Mouse (Mus musculus) C2C12 (cell line): ENCODE measurements around the gene Rap2a. TPM values are rescaled to one million over a fixed set of nuclear protein-coding genes. Genes with fewer than 3 reads are reported as not detected.

ENCODE experiments used
- H3K27me3 ChIP-seq: one replicate; pipeline ENCODE4 v1.6.1; 2011; ENCODE audit not compliant: control insufficient read depth, insufficient read depth, insufficient read length
- H3K36me3 ChIP-seq: one replicate; pipeline ENCODE4 v1.6.1; 2011; ENCODE audit not compliant: control insufficient read depth, insufficient read depth
- H3K4me3 ChIP-seq: one replicate; pipeline ENCODE4 v1.5.1; 2011; ENCODE audit warnings: mild to moderate bottlenecking, control low read depth; ENCODE audit not compliant: poor library complexity, insufficient read depth, severe bottlenecking
- H3K79me2 ChIP-seq: one replicate; pipeline ENCODE4 v1.6.1; 2011; ENCODE audit not compliant: control insufficient read depth, insufficient read depth
- H3K79me3 ChIP-seq: one replicate; pipeline ENCODE4 v1.6.1; 2011; ENCODE audit warnings: low read depth, control low read depth
- H3ac ChIP-seq: one replicate; pipeline ENCODE3; 2011; ENCODE audit warnings: low read depth; ENCODE audit not compliant: control insufficient read depth, insufficient read length
- CEBPB ChIP-seq: IDR thresholded peaks from one replicate; pipeline ENCODE4 v1.6.1; 2011; ENCODE audit warnings: low read depth, mild to moderate bottlenecking, control low read depth, moderate library complexity
- CTCF ChIP-seq: IDR thresholded peaks from one replicate; pipeline ENCODE4 v1.5.1; 2011; ENCODE audit not compliant: control insufficient read depth, insufficient read depth, insufficient read length
- FOSL1 ChIP-seq: IDR thresholded peaks from one replicate; pipeline ENCODE4 v1.8.0; 2011; ENCODE audit warnings: mild to moderate bottlenecking, low read length; ENCODE audit not compliant: poor library complexity, insufficient read depth, severe bottlenecking
- MAX ChIP-seq: IDR thresholded peaks from one replicate; pipeline ENCODE4 v1.6.1; 2011; ENCODE audit warnings: mild to moderate bottlenecking, control low read depth
- MYOD1 ChIP-seq: IDR thresholded peaks from one replicate; pipeline ENCODE4 v1.6.1; 2011; ENCODE audit warnings: low read depth; ENCODE audit not compliant: control insufficient read depth, insufficient read length
- MYOG ChIP-seq: IDR thresholded peaks from one replicate; pipeline ENCODE4 v1.6.1; 2011; ENCODE audit not compliant: control insufficient read depth, insufficient read length; ENCODE audit errors: extremely low read depth
- USF1 ChIP-seq: IDR thresholded peaks from one replicate; pipeline ENCODE4 v1.6.1; 2011; ENCODE audit warnings: low read depth, mild to moderate bottlenecking, control low read depth, moderate library complexity
- polyA plus RNA-seq: library from polyadenylated mRNA; unstranded; fragments of >200 nt; fragmentation: generic; extraction: Trizol; gene quantifications from one replicate; pipeline ENCODE4 v1.2.1, GENCODE M21; 2012; ENCODE audit warnings: missing spikeins

The Rap2a gene
- polyA plus RNA-seq, 1 experiment: 11.8 TPM

DNA sequence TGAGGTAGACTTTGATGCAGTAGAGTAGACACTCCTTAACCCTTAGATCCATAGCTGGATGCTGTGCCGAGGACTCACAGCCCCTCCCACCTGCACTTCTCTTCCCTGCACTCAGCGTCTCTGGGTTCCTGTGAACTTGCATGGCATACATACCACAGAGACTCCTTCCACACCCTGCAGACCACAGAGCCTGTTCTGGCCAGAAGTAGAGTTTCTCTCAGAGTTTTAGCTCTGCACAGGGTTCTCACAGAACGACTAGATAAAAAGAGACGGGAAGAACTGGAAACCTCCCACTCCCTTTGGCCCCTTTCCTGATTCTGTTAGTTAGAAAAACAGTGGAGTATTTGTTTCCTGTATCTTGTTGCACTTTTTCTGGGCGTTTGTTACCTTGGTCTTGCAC, 18.0 kb downstream of the Rap2a start:
- no peak overlapping the region for H3ac ChIP-seq
- H3K27me3 ChIP-seq: no peaks in the 10 kb centered on the region
- peaks cover 11% of the 10 kb centered on the region for H3K36me3 ChIP-seq
- H3K79me3 ChIP-seq: peaks cover 49% of the 10 kb centered on the region
- peaks cover 89% of the 10 kb centered on the region for H3K79me2 ChIP-seq
- H3K4me3 ChIP-seq: no peak overlapping the region
- TF ChIP-seq CEBPB (no peak), MYOG (no peak), USF1 (no peak), FOSL1 (no peak), MAX (no peak), CTCF (no peak), MYOD1 (no peak)

DNA sequence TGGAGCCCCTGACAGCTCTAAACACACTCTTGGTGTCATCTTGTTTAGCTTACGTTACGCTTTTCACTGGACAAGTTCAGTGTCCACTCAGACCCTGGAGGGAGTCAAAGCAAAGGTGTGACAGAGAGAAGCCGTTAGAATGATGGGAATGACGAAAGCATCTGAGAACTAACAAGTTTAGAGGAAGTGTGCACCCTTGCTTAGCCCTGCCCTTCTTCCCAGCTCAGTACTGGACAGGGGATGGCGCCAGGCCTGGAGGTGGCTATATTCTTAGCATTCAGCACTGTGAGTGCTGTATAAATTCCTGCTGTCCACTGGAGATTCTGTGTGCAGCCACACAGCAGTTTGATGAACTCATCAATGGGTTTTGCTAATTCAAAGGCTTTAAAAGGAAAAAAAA, 18.6 kb downstream of the Rap2a start:
- Histone ChIP-seq H3K27me3 (no peaks in the 10 kb centered on the region), H3K79me2 (peaks cover 89% of the 10 kb centered on the region), H3K4me3 (no peak overlapping the region), H3K79me3 (peaks cover 46% of the 10 kb centered on the region), H3ac (no peak overlapping the region), H3K36me3 (peaks cover 8% of the 10 kb centered on the region)
- no peak for TF ChIP-seq CTCF

DNA sequence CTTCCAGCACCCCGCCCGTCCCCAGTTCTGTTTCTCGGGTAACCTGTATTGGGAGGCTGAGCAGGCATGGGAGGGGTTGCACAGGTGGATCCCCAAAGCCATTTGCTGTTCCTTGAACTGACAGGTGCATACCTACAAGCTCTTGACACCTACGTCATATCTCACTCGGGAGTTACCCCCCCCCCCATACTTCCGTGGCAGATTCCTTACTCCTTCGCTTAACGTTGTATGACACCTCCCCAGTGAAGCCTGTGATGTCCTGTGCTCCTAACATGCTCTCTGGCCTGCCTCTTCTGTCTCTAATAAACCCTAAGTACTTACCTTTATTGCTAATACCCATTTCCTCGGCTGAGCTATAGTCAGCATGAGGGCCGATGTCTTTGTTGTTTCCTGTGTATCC, 20.9 kb downstream of the Rap2a start:
- H3K79me3 ChIP-seq: peaks cover 45% of the 10 kb centered on the region
- peaks cover 9% of the 10 kb centered on the region for H3K36me3 ChIP-seq
- H3K4me3 ChIP-seq: no peak overlapping the region
- H3K79me2 ChIP-seq: peaks cover 78% of the 10 kb centered on the region
- no peak overlapping the region for H3ac ChIP-seq
- H3K27me3 ChIP-seq: no peaks in the 10 kb centered on the region
- no peak for TF ChIP-seq MYOG
- TF ChIP-seq USF1: no peak
- TF ChIP-seq FOSL1: no peak
- TF ChIP-seq MYOD1: no peak
- TF ChIP-seq CTCF: no peak
- TF ChIP-seq CEBPB: no peak
- no peak for TF ChIP-seq MAX

- Histone ChIP-seq H3K36me3 (peaks cover 13% of the 10 kb centered on the region), H3K4me3 (no peak overlapping the region), H3K79me2 (peaks cover 73% of the 10 kb centered on the region), H3K79me3 (peaks cover 45% of the 10 kb centered on the region), H3K27me3 (no peaks in the 10 kb centered on the region), H3ac (no peak overlapping the region)
- TF ChIP-seq MYOD1 (no peak), MYOG (no peak), CEBPB (no peak), FOSL1 (no peak), MAX (no peak), USF1 (no peak), CTCF (no peak)
These were observed 21.4 kb downstream of the Rap2a start for GRCm38 (mm10) chr14:120499601-120500000.

- Histone ChIP-seq H3K79me3 (peaks cover 42% of the 10 kb centered on the region), H3K4me3 (no peak overlapping the region), H3ac (no peak overlapping the region), H3K36me3 (peaks cover 18% of the 10 kb centered on the region), H3K27me3 (no peaks in the 10 kb centered on the region), H3K79me2 (peaks cover 69% of the 10 kb centered on the region)
- no peak for TF ChIP-seq USF1
- no peak for TF ChIP-seq MAX
- no peak for TF ChIP-seq CEBPB
- TF ChIP-seq FOSL1: no peak
- TF ChIP-seq CTCF: no peak
- TF ChIP-seq MYOG: no peak
- no peak for TF ChIP-seq MYOD1
These were observed 21.8 kb downstream of the Rap2a start for GRCm38 (mm10) chr14:120500021-120500560.

GRCm38 (mm10) chr14:120500791-120501190, 22.5 kb downstream of the Rap2a start:
- H3K79me3 ChIP-seq: peaks cover 37% of the 10 kb centered on the region
- H3K4me3 ChIP-seq: no peak overlapping the region
- H3K79me2 ChIP-seq: peaks cover 62% of the 10 kb centered on the region
- H3K36me3 ChIP-seq: peaks cover 24% of the 10 kb centered on the region
- no peak for TF ChIP-seq CEBPB
- TF ChIP-seq CTCF: no peak
- TF ChIP-seq MYOG: no peak
- TF ChIP-seq FOSL1: no peak
- TF ChIP-seq MYOD1: no peak
- TF ChIP-seq MAX: no peak
- no peak for TF ChIP-seq USF1
- no peak overlapping the region for H3ac ChIP-seq
- no peaks in the 10 kb centered on the region for H3K27me3 ChIP-seq
